Mouse (Mus musculus) kidney, embryonic 14.5 days (tissue): Measurements from ENCODE around the gene Kdm5a. TPM values are rescaled to one million over a fixed set of nuclear protein-coding genes. Genes with fewer than 3 reads are reported as not detected.

ENCODE experiments used
- ATAC-seq: fragments of 200-750 bp; cut with Nextera tagmentation; 2 replicates; pipeline ENCODE4 v1.8.0; 2017; ENCODE audit warnings: moderate number of reproducible peaks, mild to moderate bottlenecking, moderate TSS enrichment, moderate library complexity; ENCODE audit not compliant: low FRiP score, low TSS enrichment
- H3K27ac ChIP-seq: fragments of 300-500 bp; sonication (generic); 2 replicates; pipeline ENCODE4 v1.5.1; 2014; ENCODE audit warnings: low read depth, mild to moderate bottlenecking, low read length, moderate library complexity, mixed read lengths
- H3K27me3 ChIP-seq: fragments of 300-500 bp; sonication (generic); 2 replicates; pipeline ENCODE4 v1.6.1; 2014; ENCODE audit warnings: mild to moderate bottlenecking, low read length; ENCODE audit not compliant: control insufficient read depth, insufficient read depth
- H3K36me3 ChIP-seq: fragments of 300-500 bp; sonication (generic); 2 replicates; pipeline ENCODE4 v1.6.1; 2014; ENCODE audit warnings: low read length, mixed read lengths; ENCODE audit not compliant: control insufficient read depth, insufficient read depth
- H3K4me1 ChIP-seq: fragments of 300-500 bp; sonication (generic); 2 replicates; pipeline ENCODE4 v1.6.1; 2014; ENCODE audit warnings: low read length, mixed read lengths; ENCODE audit not compliant: control insufficient read depth, insufficient read depth
- H3K4me2 ChIP-seq: fragments of 300-500 bp; sonication (generic); replicated peaks from 2 replicates; pipeline ENCODE4 v1.6.1; 2014; ENCODE audit warnings: low read depth, mild to moderate bottlenecking, low read length
- H3K4me3 ChIP-seq: fragments of 300-500 bp; sonication (generic); 2 replicates; pipeline ENCODE4 v1.5.1; 2014; ENCODE audit warnings: mild to moderate bottlenecking, low read length
- H3K9ac ChIP-seq: fragments of 300-500 bp; sonication (generic); 2 replicates; pipeline ENCODE4 v1.6.1; 2014; ENCODE audit warnings: low read depth, mild to moderate bottlenecking, low read length, moderate library complexity
- H3K9me3 ChIP-seq: fragments of 300-500 bp; sonication (generic); 2 replicates; pipeline ENCODE4 v1.6.1; 2016; ENCODE audit warnings: low read length; ENCODE audit not compliant: control insufficient read depth
- WGBS: fragments of 180-500 bp; shearing (Covaris S2); extraction: QIAGEN DNeasy Blood & Tissue Kit; methylation state at CpG from one replicate; pipeline ENCODE4 v1.1.7; 2014; 5-methylcytosine and 5-hydroxymethylcytosine counted together
- polyA plus RNA-seq: library from polyadenylated mRNA; unstranded; fragments of >200 nt; fragmentation: Nextera tagmentation; extraction: Ambion mirVana; gene quantifications from 2 replicates; pipeline ENCODE4 v1.2.1, GENCODE M21; 2014

The Kdm5a gene
- polyA plus RNA-seq, 1 experiment from 2014 or later, result 59.4 TPM

- Histone ChIP-seq H3K4me2 (no peak overlapping the region), H3K4me3 (no peak overlapping the region), H3K9me3 (no peaks in the 10 kb centered on the region), H3K9ac (no peak overlapping the region), H3K4me1 (no peaks in the 10 kb centered on the region), H3K27ac (no peak overlapping the region), H3K27me3 (no peaks in the 10 kb centered on the region), H3K36me3 (no peaks in the 10 kb centered on the region)
- WGBS, result 56% methylated on average over 5 of the region's 5 CpGs
- ATAC-seq, result peak; percentile 43; the same call in 1 of the 2 replicates
Observed at GRCm38 (mm10) chr6:120473427-120473826, 109.5 kb downstream of the Kdm5a start.

- Histone ChIP-seq H3K27ac (no peak overlapping the region), H3K4me1 (no peaks in the 10 kb centered on the region), H3K36me3 (no peaks in the 10 kb centered on the region), H3K9ac (no peak overlapping the region), H3K9me3 (no peaks in the 10 kb centered on the region), H3K27me3 (no peaks in the 10 kb centered on the region), H3K4me3 (no peak overlapping the region), H3K4me2 (no peak overlapping the region)
- ATAC-seq, result no peak
- WGBS, result 69% methylated on average over 8 of the region's 8 CpGs
Observed at GRCm38 (mm10) chr6:120475288-120475687, 111.4 kb downstream of the Kdm5a start.

- Histone ChIP-seq H3K9ac (no peak overlapping the region), H3K36me3 (no peaks in the 10 kb centered on the region), H3K9me3 (no peaks in the 10 kb centered on the region), H3K4me2 (no peak overlapping the region), H3K4me3 (no peak overlapping the region), H3K27me3 (no peaks in the 10 kb centered on the region), H3K27ac (no peak overlapping the region), H3K4me1 (no peaks in the 10 kb centered on the region; the same call in 1 of the 2 replicates)
- WGBS, result 71% methylated on average over 2 of the region's 2 CpGs
- no peak for ATAC-seq
Observed at GRCm38 (mm10) chr6:120479302-120479701, 115.4 kb downstream of the Kdm5a start.

- WGBS, result 90% methylated on average over 5 of the region's 5 CpGs
- Histone ChIP-seq H3K9ac (no peak overlapping the region), H3K27me3 (no peaks in the 10 kb centered on the region), H3K4me2 (no peak overlapping the region), H3K27ac (no peak overlapping the region), H3K36me3 (no peaks in the 10 kb centered on the region), H3K4me3 (no peak overlapping the region), H3K9me3 (no peaks in the 10 kb centered on the region), H3K4me1 (no peaks in the 10 kb centered on the region; the same call in 1 of the 2 replicates)
- no peak for ATAC-seq
Observed at GRCm38 (mm10) chr6:120480361-120480760, 116.4 kb downstream of the Kdm5a start.

- no peak overlapping the region for H3K4me2 ChIP-seq
- WGBS, result 93% methylated on average over 6 of the region's 6 CpGs
- H3K4me1 ChIP-seq, result no peaks in the 10 kb centered on the region; the same call in 1 of the 2 replicates
- H3K27me3 ChIP-seq, result no peaks in the 10 kb centered on the region
- no peak overlapping the region for H3K4me3 ChIP-seq
- no peak for ATAC-seq
- no peak overlapping the region for H3K27ac ChIP-seq
- no peaks in the 10 kb centered on the region for H3K36me3 ChIP-seq
- H3K9ac ChIP-seq, result no peak overlapping the region
- no peaks in the 10 kb centered on the region for H3K9me3 ChIP-seq
Observed at GRCm38 (mm10) chr6:120481538-120481937, 117.6 kb downstream of the Kdm5a start.

- Histone ChIP-seq H3K27me3 (no peaks in the 10 kb centered on the region), H3K27ac (no peak overlapping the region), H3K9me3 (no peaks in the 10 kb centered on the region), H3K9ac (no peak overlapping the region), H3K4me3 (no peak overlapping the region), H3K4me2 (no peak overlapping the region), H3K36me3 (no peaks in the 10 kb centered on the region), H3K4me1 (no peaks in the 10 kb centered on the region; the same call in 1 of the 2 replicates)
- no peak for ATAC-seq
- WGBS, result 90% methylated on average over 14 of the region's 14 CpGs
Observed at GRCm38 (mm10) chr6:120482021-120482420, 118.1 kb downstream of the Kdm5a start.

GRCm38 (mm10) chr6:120482756-120483155, 118.8 kb downstream of the Kdm5a start:
- ATAC-seq, result 0 out of 2 replicates have a peak, but pooled peaks have one; percentile 20
- H3K9ac ChIP-seq, result no peak overlapping the region
- no peak overlapping the region for H3K4me2 ChIP-seq
- no peaks in the 10 kb centered on the region; the same call in 1 of the 2 replicates for H3K4me1 ChIP-seq
- no peak overlapping the region for H3K27ac ChIP-seq
- WGBS, result 48% methylated on average over 6 of the region's 6 CpGs
- no peaks in the 10 kb centered on the region for H3K36me3 ChIP-seq
- no peaks in the 10 kb centered on the region for H3K27me3 ChIP-seq
- no peak overlapping the region for H3K4me3 ChIP-seq
- no peaks in the 10 kb centered on the region for H3K9me3 ChIP-seq

GRCm38 (mm10) chr6:120483211-120483626, 119.3 kb downstream of the Kdm5a start:
- WGBS, result 24% methylated on average over 8 of the region's 8 CpGs
- Histone ChIP-seq H3K4me2 (no peak overlapping the region), H3K27ac (no peak overlapping the region), H3K9ac (no peak overlapping the region), H3K27me3 (no peaks in the 10 kb centered on the region), H3K4me1 (no peaks in the 10 kb centered on the region; the same call in 1 of the 2 replicates), H3K36me3 (no peaks in the 10 kb centered on the region), H3K9me3 (no peaks in the 10 kb centered on the region), H3K4me3 (no peak overlapping the region)
- ATAC-seq, result peak; percentile 43; the same call in 1 of the 2 replicates

- 86% methylated on average over 3 of the region's 3 CpGs for WGBS
- H3K27ac ChIP-seq, result no peak overlapping the region
- H3K4me3 ChIP-seq, result no peak overlapping the region
- H3K4me2 ChIP-seq, result no peak overlapping the region
- ATAC-seq, result no peak
- no peaks in the 10 kb centered on the region for H3K9me3 ChIP-seq
- H3K27me3 ChIP-seq, result no peaks in the 10 kb centered on the region
- no peaks in the 10 kb centered on the region for H3K36me3 ChIP-seq
- H3K4me1 ChIP-seq, result no peaks in the 10 kb centered on the region; the same call in 1 of the 2 replicates
- no peak overlapping the region for H3K9ac ChIP-seq
Observed at GRCm38 (mm10) chr6:120485038-120485437, 121.1 kb downstream of the Kdm5a start.
